Mouse (Mus musculus) forebrain, embryonic 12.5 days (tissue): Measurements from ENCODE around the gene Gm49395. TPM values are rescaled to one million over a fixed set of nuclear protein-coding genes. Genes with fewer than 3 reads are reported as not detected.
A peak's percentile ranks its signal among the peaks of the same experiment; 100 is the strongest.

Source experiments
- ATAC-seq: fragments of 200-750 bp; cut with Nextera tagmentation; 2 replicates; pipeline ENCODE4 v1.8.0; 2017; ENCODE audit warnings: moderate TSS enrichment; ENCODE audit not compliant: low FRiP score
- H3K27ac ChIP-seq: fragments of 300-500 bp; sonication (generic); 2 replicates; pipeline ENCODE4 v1.5.1; 2016; ENCODE audit warnings: mild to moderate bottlenecking
- H3K27me3 ChIP-seq: fragments of 300-500 bp; sonication (generic); 2 replicates; pipeline ENCODE4 v1.6.1; 2016; ENCODE audit warnings: mild to moderate bottlenecking
- H3K36me3 ChIP-seq: fragments of 300-500 bp; sonication (generic); replicated peaks from 2 replicates; pipeline ENCODE4 v1.6.1; 2016; ENCODE audit warnings: mild to moderate bottlenecking
- H3K4me1 ChIP-seq: fragments of 300-500 bp; sonication (generic); 2 replicates; pipeline ENCODE4 v1.6.1; 2016
- H3K4me2 ChIP-seq: fragments of 300-500 bp; sonication (generic); 2 replicates; pipeline ENCODE4 v1.6.1; 2016; ENCODE audit warnings: mild to moderate bottlenecking, moderate library complexity
- H3K4me3 ChIP-seq: fragments of 300-500 bp; sonication (generic); replicated peaks from 2 replicates; pipeline ENCODE4 v1.5.1; 2016; ENCODE audit warnings: mild to moderate bottlenecking
- H3K9ac ChIP-seq: fragments of 300-500 bp; sonication (generic); 2 replicates; pipeline ENCODE4 v1.6.1; 2016; ENCODE audit warnings: mild to moderate bottlenecking
- H3K9me3 ChIP-seq: fragments of 300-500 bp; sonication (generic); 2 replicates; pipeline ENCODE4 v1.6.1; 2016
- WGBS: fragments of 180-500 bp; shearing (Covaris S2); methylation state at CpG from one replicate; pipeline ENCODE4 v1.1.7; 2016; 5-methylcytosine and 5-hydroxymethylcytosine counted together
- polyA plus RNA-seq: library from polyadenylated mRNA; unstranded; fragments of >200 nt; fragmentation: Nextera tagmentation; extraction: Ambion mirVana; gene quantifications from 2 replicates; pipeline ENCODE4 v1.2.1, GENCODE M21; 2016

Gm49395 gene
- polyA plus RNA-seq, 1 experiment from 2014 or later = 3.6 TPM

GRCm38 (mm10) chr13:115095392-115095791 is 6.3 kb downstream of the Gm49395 start:
- no peak overlapping the region for H3K9ac ChIP-seq
- H3K36me3 ChIP-seq = no peaks in the 10 kb centered on the region
- ATAC-seq = no peak
- H3K4me3 ChIP-seq = no peak overlapping the region
- H3K27ac ChIP-seq = no peak overlapping the region
- no peak overlapping the region for H3K4me2 ChIP-seq
- H3K9me3 ChIP-seq = no peaks in the 10 kb centered on the region
- peaks cover 7% of the 10 kb centered on the region for H3K27me3 ChIP-seq
- H3K4me1 ChIP-seq = 0 out of 2 replicates have a peak, but pooled peaks cover 5% of the 10 kb centered on the region
- 96% methylated on average over 2 of the region's 2 CpGs for WGBS

- no peak overlapping the region for H3K9ac ChIP-seq
- no peaks in the 10 kb centered on the region for H3K27me3 ChIP-seq
- H3K4me3 ChIP-seq = no peak overlapping the region
- peaks cover 19% of the 10 kb centered on the region for H3K4me1 ChIP-seq
- H3K9me3 ChIP-seq = peaks cover 4% of the 10 kb centered on the region; the same call in 1 of the 2 replicates
- no peak overlapping the region for H3K27ac ChIP-seq
- no peak for ATAC-seq
- WGBS = 75% methylated on average over 3 of the region's 3 CpGs
- H3K4me2 ChIP-seq = no peak overlapping the region
- H3K36me3 ChIP-seq = peaks cover 18% of the 10 kb centered on the region
These were observed 10.2 kb downstream of the Gm49395 start for GRCm38 (mm10) chr13:115091511-115091910.

- WGBS = 47% methylated on average over 9 of the region's 9 CpGs
- peaks cover 19% of the 10 kb centered on the region for H3K36me3 ChIP-seq
- H3K4me2 ChIP-seq = peak overlapping the region; percentile 90
- peaks cover 19% of the 10 kb centered on the region for H3K4me1 ChIP-seq
- H3K4me3 ChIP-seq = peak overlapping the region; percentile 72
- H3K9me3 ChIP-seq = peaks cover 4% of the 10 kb centered on the region; the same call in 1 of the 2 replicates
- H3K27me3 ChIP-seq = no peaks in the 10 kb centered on the region
- H3K9ac ChIP-seq = no peak overlapping the region
- no peak for ATAC-seq
- no peak overlapping the region; the same call in 1 of the 2 replicates for H3K27ac ChIP-seq
These were observed 10.7 kb downstream of the Gm49395 start for GRCm38 (mm10) chr13:115090977-115091445.

GRCm38 (mm10) chr13:115090069-115090976 is 11.4 kb downstream of the Gm49395 start, which contains the start of gene Pelo:
Gene Pelo, minus strand, starts transcription at chr13:115090186.
- peak within 1 kb of the TSS; percentile 85 for H3K9ac ChIP-seq
- H3K4me2 ChIP-seq = peak within 1 kb of the TSS; percentile 90
- H3K4me1 ChIP-seq = peaks cover 19% of the 10 kb centered on the region
- peak within 1 kb of the TSS; percentile 54 for H3K27ac ChIP-seq
- peak within 1 kb of the TSS; percentile 72 for H3K4me3 ChIP-seq
- ATAC-seq = peak; percentile 97
- H3K9me3 ChIP-seq = peaks cover 4% of the 10 kb centered on the region; the same call in 1 of the 2 replicates
- H3K36me3 ChIP-seq = peaks cover 19% of the 10 kb centered on the region
- no peaks in the 10 kb centered on the region for H3K27me3 ChIP-seq
- 1% methylated on average over 60 of the region's 60 CpGs for WGBS

GRCm38 (mm10) chr13:115089395-115090025 is 12.2 kb downstream of the Gm49395 start:
- H3K9me3 ChIP-seq = peaks cover 4% of the 10 kb centered on the region; the same call in 1 of the 2 replicates
- peaks cover 19% of the 10 kb centered on the region for H3K4me1 ChIP-seq
- peak; percentile 59 for ATAC-seq
- WGBS = 10% methylated on average over 35 of the region's 35 CpGs
- H3K27ac ChIP-seq = peak overlapping the region; percentile 54
- H3K9ac ChIP-seq = peak overlapping the region; percentile 85
- peaks cover 19% of the 10 kb centered on the region for H3K36me3 ChIP-seq
- H3K4me2 ChIP-seq = peak overlapping the region; percentile 90
- H3K4me3 ChIP-seq = peak overlapping the region; percentile 72
- H3K27me3 ChIP-seq = no peaks in the 10 kb centered on the region

GRCm38 (mm10) chr13:115089020-115089394 is 12.7 kb downstream of the Gm49395 start:
- H3K4me3 ChIP-seq = peak overlapping the region; percentile 72
- H3K36me3 ChIP-seq = peaks cover 19% of the 10 kb centered on the region
- no peaks in the 10 kb centered on the region for H3K27me3 ChIP-seq
- peaks cover 4% of the 10 kb centered on the region; the same call in 1 of the 2 replicates for H3K9me3 ChIP-seq
- peak overlapping the region; percentile 90 for H3K4me2 ChIP-seq
- peak overlapping the region; percentile 85 for H3K9ac ChIP-seq
- peaks cover 19% of the 10 kb centered on the region for H3K4me1 ChIP-seq
- H3K27ac ChIP-seq = no peak overlapping the region
- 75% methylated on average over 11 of the region's 11 CpGs for WGBS
- no peak for ATAC-seq

DNA sequence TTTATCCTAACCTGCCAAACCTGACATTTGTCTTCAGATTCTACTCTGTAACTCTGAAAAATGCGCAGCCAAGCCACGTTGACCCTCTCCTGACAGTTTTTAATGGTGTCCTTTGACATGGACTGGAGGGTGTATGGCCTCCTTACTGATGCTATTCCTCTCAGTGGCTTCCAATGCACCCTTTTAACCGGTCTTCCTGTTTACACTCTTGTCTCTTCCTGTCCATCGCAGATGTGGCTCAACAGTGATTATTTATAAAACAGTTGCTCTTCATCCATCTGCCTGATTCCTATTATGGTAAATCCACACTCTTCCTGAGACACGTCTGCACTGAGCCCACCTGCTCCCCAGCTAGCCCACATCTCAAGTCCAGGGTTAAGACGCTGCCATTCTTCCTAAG is 15.7 kb downstream of the Gm49395 start:
- no peak overlapping the region for H3K9ac ChIP-seq

GRCm38 (mm10) chr13:115082339-115082738 is 19.4 kb downstream of the Gm49395 start:
- Histone ChIP-seq H3K9ac (no peak overlapping the region), H3K4me3 (no peak overlapping the region), H3K27me3 (no peaks in the 10 kb centered on the region), H3K36me3 (peaks cover 6% of the 10 kb centered on the region; the same call in 1 of the 2 replicates), H3K27ac (no peak overlapping the region), H3K9me3 (no peaks in the 10 kb centered on the region), H3K4me2 (no peak overlapping the region), H3K4me1 (peaks cover 2% of the 10 kb centered on the region; the same call in 1 of the 2 replicates)
- 90% methylated on average over 7 of the region's 7 CpGs for WGBS
- ATAC-seq = no peak

More for the DNA sequence above, 15.7 kb downstream of the Gm49395 start:
- Histone ChIP-seq H3K36me3 (peaks cover 19% of the 10 kb centered on the region), H3K27me3 (no peaks in the 10 kb centered on the region), H3K4me1 (peaks cover 19% of the 10 kb centered on the region), H3K27ac (no peak overlapping the region), H3K4me3 (no peak overlapping the region), H3K9me3 (peaks cover 4% of the 10 kb centered on the region; the same call in 1 of the 2 replicates), H3K4me2 (no peak overlapping the region)
- 95% methylated on average over 6 of the region's 6 CpGs for WGBS
- ATAC-seq = no peak

DNA sequence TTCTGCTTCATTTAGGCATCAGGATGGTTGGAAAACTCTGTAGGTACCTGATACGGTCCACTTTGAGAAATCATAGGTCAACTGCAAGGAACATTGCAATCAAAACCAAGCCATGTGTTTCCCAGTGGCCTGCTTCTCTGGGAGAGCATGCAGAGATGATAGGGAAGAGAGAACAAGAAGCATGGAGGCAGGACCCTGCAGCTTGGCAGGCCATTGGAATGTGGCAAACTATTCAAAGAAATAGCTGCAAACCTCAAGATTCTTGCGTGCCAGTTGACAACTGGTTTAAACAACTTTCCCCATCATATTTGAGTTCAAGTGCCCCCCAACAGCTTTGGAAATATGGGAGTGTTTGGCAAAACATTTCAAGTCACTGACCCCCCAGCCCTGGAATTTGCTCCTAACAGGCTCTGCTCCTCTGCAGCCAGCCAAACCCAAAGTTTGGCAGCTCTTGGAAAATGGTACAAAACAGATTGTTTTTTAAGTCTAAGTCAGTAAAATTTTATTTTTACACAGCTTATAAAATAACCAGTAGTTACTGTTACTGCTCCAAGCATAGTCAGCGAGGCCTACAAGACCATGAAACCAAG is 21.6 kb downstream of the Gm49395 start:
- no peaks in the 10 kb centered on the region for H3K9me3 ChIP-seq
- H3K27ac ChIP-seq = no peak overlapping the region
- no peak overlapping the region for H3K4me2 ChIP-seq
- H3K4me1 ChIP-seq = no peaks in the 10 kb centered on the region
- no peaks in the 10 kb centered on the region for H3K36me3 ChIP-seq
- 90% methylated on average over 3 of the region's 3 CpGs for WGBS
- no peak overlapping the region for H3K9ac ChIP-seq
- H3K4me3 ChIP-seq = no peak overlapping the region
- ATAC-seq = no peak
- no peaks in the 10 kb centered on the region for H3K27me3 ChIP-seq

GRCm38 (mm10) chr13:115078997-115079685 is 22.6 kb downstream of the Gm49395 start:
- Histone ChIP-seq H3K9me3 (no peaks in the 10 kb centered on the region), H3K9ac (no peak overlapping the region), H3K27ac (no peak overlapping the region), H3K4me2 (no peak overlapping the region), H3K4me1 (no peaks in the 10 kb centered on the region), H3K27me3 (no peaks in the 10 kb centered on the region), H3K4me3 (no peak overlapping the region), H3K36me3 (no peaks in the 10 kb centered on the region)
- ATAC-seq = no peak
- 89% methylated on average over 6 of the region's 6 CpGs for WGBS

- no peak overlapping the region for H3K4me2 ChIP-seq
- no peak overlapping the region for H3K27ac ChIP-seq
- no peaks in the 10 kb centered on the region for H3K27me3 ChIP-seq
- no peak for ATAC-seq
- no peaks in the 10 kb centered on the region for H3K9me3 ChIP-seq
- H3K36me3 ChIP-seq = no peaks in the 10 kb centered on the region
- no peaks in the 10 kb centered on the region for H3K4me1 ChIP-seq
- 90% methylated on average over 9 of the region's 9 CpGs for WGBS
- H3K9ac ChIP-seq = no peak overlapping the region
- no peak overlapping the region for H3K4me3 ChIP-seq
These were observed 24.2 kb downstream of the Gm49395 start for GRCm38 (mm10) chr13:115077346-115078134.
